Mouse (Mus musculus) spleen, adult 18-20 months (tissue): ENCODE measurements around the gene Ugt1a10.
"Not testable (repeated sequence)": the region's sequence is repeated elsewhere in the genome, so short reads cannot be mapped to it uniquely, and the experiment has no call there.

ENCODE experiments used
- DNase-seq, 2 experiments: peaks; one replicate each; pipeline ENCODE4 v3.0.0; 2022; ENCODE audit warnings: mixed read lengths in 2 of 2

Gene Ugt1a10

DNA sequence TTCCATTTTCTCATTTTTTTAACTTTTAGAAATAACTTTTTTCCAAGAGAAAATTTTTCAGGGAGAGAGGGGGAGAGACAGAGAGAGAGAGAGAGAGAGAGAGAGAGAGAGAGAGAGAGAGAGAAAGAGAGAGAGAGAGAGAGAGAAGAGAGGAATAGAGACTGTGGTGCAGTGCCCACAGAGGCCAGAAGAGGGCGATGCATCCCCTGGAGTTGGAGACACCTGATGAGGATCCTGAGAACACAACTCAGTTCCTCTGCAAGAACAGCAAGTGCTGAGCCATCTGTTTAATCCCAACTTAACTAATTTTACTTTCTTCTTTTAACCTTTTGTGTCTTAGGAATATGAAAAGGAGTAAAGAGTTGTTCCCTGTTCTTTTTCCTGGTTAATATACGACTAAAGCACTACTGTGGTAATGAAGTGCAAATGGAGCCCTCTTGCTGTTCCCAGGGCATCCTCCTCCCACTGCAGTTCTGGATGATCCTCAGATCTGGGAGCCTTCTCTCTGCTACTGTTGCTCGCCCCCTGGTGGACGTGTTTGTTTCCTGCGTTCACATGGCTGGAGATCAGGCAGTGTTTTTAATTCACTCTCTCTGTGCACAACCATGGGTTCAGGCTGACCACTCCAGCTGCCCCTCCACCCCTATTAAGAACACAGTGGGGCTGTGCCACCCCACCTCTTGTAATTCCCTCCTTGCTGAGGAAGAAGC lies 88.9 kb downstream of the Ugt1a10 start:
- DNase-seq: peak; percentile 9 to 46

DNA sequence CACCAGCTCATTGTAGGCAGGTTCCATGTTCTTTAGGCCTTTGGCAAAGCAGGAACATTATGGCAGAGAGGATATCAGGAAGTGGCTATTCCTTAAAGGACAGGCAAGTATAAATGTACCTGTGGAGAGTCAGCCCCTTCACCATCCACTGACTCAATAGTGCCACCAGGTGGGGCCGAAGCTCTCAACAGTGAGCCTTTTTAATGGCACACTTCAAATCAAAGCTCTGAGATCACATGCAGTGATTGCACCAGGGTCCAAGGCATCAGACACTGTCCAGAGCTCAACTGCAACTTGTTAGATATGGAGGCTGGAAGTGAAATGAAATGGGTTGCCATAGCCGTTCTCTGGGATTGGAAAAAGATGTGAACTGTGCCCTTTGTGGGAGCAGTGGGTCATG lies 90.1 kb downstream of the Ugt1a10 start:
- DNase-seq: not testable (repeated sequence)

DNA sequence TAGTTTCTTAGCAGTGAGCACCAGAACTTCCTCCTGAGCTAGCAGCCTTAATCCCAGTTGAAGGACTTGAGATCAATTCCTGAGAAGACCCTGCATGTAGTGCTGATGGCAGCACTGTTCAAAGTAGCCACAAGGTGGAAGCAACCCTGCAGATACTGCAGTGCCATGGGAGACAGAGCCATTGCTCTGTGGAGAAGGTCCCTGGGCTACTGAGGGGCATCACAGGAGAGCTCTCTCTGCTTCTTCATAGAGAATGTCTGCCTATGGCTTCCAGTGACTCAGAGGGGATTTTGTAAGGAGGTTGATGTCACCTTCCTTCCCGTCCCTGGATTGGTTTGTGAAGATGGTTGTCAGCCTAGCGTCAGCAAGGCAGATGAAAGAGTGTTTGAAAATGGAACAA lies 94.9 kb downstream of the Ugt1a10 start:
- not testable (repeated sequence) for DNase-seq

DNA sequence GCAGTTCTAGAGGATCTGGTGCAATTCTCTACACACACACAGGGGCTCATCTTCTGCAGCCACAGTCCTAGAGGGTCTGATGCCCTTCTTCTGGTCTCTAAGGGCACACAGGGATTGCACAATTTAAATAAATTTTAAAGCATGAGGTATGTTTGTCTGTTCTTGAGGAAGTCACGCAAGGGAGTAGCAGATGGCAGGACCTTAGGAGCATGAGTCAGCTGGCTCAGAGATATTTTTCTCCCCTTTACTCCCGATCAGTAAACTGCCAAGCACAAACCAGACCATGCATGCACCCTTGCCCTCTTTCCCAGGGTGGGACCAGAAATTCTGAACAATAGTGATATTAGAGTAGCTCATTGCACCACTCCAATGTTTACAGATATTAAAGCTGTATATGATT lies 103.2 kb downstream of the Ugt1a10 start:
- no peak for DNase-seq

DNA sequence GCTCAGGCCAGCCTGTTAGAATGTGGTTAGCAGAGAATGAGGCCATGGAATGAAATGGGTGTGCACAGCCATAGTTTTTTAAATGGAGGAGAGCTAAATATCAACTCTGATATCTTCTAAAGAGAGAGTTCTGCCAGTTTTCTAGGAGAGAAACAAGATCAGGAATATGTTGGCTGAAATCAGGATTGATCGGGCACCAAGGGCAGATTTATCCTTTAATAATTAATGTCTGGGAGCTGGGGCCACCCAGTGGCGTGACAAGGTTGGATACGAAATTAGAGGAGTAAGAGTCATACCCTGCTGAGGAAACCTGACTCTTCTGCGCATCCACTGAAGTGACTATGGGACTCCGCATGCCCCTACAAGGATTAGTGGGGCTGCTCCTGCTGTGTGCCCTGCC lies 110.5 kb downstream of the Ugt1a10 start, which contains the start of gene Ugt1a5:
Gene Ugt1a5 (plus strand): TSS at position 302 of the 400 bp plus-strand sequence.
- DNase-seq: no peak

DNA sequence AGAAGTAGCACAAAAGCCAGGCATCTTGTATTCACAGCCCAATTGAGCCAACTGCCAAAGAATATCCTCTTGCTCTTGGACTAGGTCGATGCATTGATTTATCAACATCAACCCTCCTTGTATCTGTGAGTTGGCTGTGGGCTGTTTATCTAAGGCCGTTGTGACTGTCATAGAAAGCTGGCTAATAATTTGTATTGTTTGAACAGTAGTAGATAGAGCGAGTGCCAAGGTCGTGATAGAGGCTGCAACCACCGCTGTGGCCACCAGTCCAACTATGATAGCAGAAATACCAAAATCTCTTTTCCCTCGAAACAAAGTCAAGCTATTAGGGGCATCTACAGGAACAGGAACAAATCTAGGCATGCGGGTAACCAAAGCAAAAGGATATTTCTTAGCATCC lies 117.0 kb downstream of the Ugt1a10 start:
- not testable (repeated sequence) for DNase-seq

DNA sequence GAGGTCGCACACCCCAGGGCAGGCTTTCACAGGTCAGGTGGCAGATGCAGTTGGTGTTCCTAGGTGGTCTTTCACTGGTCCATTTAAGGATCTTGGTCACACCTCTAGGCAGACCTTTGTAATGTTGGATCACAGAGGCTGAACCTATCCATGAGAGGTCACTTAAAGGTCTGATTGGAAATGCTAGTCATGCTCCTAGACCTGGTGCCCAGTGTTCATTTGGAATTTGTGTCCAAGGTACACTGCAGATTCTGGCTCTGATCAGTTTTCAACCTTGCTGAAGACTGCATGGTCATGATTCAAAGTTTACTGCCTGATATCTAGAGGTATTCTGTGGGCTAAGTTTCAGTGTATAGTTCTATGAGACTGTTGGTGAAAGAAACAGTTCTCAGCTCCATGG lies 124.5 kb downstream of the Ugt1a10 start:
- no peak for DNase-seq

DNA sequence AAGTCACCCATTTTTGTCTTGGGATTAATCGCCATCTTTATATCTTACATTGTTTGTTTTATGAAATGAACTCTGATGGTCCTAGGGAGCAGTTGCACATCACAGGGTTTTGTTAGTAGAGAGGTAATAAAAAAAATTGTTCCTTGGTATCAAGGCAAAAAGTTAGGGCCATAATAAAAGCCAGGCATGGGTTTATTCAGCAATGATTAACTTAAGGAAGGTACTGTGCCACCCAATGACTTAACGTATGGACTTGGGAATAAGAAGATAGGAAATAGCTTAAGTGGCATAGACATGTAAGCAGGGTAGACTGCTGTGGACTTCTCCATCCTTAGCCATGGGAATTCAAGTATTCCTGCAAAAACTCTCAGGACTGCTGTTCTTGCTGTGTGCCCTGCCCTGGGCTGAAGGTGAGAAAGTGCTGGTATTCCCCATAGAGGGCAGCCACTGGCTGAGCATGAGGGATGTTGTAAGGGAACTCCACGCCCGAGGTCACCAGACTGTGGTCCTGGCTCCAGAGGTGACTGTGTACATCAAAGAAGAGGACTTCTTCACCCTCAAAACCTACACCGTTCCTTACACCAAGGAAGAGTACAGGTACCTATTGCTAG lies 131.2 kb downstream of the Ugt1a10 start:
- no peak for DNase-seq

DNA sequence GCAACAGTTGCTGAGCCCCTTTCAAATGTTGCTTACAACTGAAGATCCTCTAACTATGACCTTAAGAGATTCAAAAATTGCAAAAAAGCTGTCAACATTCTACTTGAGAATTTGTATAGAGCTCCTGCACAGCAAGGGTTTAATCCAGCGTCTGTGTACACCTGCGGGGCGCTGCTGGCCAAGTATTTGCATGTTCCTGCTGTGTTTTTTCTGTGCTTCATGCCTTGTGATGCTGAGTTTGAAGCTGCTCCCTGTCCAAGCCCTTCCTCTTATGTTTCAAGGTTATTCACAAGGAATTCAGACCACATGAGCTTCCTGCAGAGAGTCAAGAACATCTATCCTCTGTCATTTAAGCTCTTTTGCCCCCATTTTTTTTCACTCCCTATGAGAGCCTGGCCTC lies 136.9 kb downstream of the Ugt1a10 start:
- DNase-seq: no peak

DNA sequence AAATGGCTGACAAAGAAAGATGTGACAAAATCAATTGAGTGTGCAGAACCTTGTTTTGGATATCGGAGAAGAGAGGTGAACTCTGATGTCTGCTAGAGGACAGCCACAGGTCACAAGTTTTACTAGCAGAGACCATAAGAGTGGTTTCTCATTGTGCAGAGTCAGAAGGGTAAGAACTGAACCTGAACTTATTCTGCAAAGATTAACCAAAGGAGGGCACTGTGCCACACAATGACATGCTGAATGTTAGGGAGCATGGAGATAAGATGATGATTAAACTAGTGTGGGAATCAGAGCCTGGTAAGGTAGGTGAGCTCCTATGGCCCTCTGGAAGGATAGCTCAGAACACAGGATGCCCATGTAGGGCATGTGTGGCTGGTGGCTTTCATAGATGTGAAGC lies 140.5 kb downstream of the Ugt1a10 start:
- DNase-seq: no peak

DNA sequence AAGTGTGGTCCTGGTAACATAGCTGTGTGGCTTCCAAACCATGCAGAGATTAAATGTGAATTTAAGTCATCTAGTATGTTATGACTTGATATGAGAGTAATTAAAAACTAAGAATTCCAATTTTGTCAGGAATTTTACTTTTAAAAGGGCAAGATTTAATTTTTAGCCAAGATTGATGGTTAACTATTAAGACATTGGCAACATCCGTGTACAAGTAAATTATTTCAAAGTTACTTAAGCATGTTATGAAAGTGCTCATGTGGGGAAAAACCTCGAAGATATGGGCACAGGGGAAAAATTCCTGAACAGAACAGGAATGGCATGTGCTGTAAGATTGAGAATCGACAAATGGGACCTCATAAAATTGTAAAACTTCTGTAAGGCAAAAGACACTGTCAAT lies 142.3 kb downstream of the Ugt1a10 start:
- no peak for DNase-seq

DNA sequence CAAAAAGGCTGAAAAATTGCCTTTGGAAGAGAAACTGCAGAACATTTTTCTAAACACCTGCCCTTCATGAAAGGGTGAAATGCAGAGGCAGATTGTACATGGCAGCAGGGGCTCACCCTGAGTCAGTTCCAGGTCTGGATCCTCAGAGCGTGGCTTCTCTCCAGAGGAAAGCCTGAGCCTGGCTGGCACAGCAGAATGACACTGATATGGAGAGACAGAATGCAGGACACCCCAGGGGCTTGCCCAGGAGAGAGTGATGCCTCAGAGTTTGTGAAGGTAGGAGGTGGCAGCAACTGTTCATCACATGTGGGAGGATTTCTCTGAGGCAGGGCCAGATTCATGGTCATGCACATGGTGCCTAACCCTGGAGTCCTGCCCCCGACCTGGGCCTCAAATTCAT lies 144.8 kb downstream of the Ugt1a10 start:
- no peak for DNase-seq

DNA sequence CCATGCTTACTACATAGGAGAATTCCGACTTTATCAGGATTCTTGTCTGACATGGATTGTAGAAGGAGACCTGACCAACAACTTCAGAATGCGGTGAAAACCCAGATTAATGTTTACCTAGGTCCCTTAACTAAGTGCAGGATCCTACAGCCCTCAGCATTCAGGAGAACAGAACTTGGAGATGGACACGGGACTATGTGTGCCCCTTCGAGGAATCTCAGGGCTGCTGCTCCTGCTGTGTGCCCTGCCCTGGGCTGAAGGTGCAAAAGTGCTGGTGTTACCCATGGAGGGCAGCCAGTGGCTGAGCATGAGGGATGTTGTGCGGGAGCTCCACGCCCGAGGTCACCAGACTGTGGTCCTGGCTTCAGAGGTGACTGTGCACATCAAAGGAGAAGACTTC lies 145.3 kb downstream of the Ugt1a10 start, which contains the start of gene Ugt1a2:
Gene Ugt1a2 (plus strand): TSS at position 146 of the 400 bp plus-strand sequence.
- no peak for DNase-seq

DNA sequence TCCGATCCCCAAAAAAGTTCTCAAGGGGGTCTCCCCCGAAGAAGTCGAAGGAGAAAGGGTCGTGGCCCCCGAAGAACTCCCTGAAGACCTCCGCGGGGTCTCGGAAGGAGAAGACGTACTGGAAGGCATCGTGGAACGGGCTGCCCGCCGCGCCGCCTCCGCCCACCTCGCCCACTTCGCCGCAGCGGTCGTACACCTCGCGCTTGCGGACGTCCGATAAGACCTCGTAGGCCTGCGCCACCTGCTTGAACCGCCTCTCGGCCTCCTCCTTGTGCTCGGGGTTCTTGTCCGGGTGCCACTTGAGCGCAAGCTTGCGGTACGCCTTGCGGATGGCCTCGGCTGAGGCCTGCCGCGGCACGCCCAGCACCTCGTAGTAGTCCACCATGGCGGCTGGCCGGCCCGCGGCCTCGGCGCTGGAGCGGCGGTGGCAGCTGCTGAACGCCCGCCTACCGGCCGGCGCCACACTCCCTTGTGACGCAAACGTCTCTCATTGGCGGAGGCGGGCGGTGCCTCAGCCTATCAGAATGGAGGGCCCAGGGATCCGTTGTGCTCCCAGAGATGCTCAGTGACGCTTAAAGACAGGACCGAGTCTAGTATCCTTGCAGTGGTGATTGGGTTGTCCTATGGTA lies 150.2 kb downstream of the Ugt1a10 start, which contains the start of gene Dnajb3:
Gene Dnajb3 (minus strand): TSS at position 489 of the 629 bp plus-strand sequence.
- peak; percentile 52 to 62 for DNase-seq

DNA sequence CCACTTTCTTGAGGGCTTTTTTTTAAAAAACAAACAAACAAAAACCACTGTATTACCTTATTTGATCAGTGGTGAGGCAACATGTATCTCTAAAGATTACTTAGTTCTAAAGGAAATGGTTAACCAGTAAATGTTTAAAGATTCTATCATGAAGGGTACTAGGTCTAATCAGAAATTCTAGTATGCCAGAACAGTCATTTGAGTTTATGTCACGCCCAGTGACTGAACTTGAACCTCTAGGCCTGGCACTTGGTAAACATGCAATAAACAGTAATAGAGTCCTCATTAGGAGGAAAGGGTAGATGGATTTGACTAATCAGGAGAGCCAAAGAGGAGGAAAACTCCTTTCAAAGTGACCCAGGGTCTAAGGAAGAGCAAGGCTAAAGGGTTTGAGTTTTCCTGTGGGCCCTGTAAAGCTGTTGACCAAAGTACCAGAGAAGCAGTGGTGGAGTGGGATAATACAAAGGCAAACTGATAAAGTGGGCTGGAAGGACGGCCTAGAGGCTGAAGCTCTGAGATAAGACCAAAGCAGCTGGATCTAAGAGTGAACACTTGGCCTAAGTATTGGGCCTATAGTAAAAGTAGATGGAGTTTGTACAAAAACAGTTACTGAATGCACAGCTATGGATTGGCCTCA lies 151.8 kb downstream of the Ugt1a10 start:
- DNase-seq: no peak

DNA sequence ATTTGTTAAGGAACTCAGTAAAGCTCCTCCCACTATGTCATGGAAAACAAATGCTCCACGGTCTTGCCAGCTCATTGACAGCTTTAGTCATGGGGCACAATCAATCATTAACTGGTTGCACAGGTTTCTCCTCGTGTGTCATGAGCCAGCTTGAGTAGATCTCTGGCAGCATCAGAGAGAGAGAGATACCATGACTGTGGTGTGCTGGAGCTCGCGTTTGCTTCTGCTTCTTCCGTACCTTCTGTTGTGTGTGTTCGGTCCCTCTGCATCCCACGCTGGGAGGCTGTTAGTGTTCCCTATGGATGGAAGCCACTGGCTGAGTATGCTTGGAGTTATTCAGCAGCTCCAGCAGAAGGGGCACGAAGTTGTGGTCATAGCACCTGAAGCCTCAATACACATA lies 156.6 kb downstream of the Ugt1a10 start, which contains the start of gene Ugt1a1:
Gene Ugt1a1 (plus strand): TSS at position 148 of the 400 bp plus-strand sequence.
- DNase-seq: no peak

DNA sequence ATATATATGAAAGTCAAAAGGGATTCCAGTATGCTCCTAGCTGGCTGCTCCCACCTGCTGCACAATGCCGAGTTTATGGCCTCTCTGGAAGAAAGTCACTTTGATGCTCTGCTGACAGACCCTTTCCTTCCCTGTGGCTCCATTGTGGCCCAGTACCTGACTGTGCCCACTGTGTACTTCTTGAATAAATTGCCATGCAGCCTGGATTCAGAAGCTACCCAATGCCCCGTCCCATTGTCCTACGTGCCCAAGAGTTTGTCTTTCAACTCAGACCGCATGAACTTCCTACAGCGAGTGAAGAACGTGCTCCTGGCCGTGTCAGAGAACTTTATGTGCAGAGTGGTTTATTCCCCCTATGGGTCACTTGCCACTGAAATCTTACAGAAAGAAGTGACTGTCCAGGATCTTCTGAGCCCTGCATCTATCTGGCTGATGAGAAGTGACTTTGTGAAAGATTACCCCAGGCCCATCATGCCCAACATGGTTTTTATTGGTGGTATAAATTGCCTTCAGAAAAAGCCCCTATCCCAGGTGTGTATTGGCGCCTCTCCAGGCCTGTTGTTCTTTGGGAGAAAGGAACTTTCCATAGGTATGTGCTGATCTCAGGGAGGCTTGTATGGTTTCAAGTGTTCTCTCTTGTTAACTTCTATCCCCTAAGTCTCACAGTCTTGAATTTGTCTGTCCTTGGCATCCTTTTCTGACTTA lies 157.3 kb downstream of the Ugt1a10 start:
- DNase-seq: no peak

DNA sequence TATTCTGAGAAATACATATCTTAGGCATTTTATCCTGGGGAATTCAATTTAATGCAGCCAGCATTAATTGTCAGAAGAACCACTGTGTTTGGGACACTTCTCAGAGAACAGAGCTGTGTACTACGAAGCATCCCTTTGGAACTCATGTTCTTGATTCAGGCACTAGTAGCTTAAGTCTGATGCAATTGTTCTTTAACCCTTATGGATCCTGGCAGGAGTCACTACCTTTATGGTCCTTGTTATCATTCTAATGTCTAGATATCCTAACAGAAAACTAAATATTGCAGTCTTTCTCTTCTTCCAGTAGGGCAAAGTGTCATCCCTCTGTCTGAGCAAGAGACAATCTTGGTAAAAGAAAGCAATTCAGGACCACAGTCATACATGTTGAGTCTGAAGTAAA lies 157.9 kb downstream of the Ugt1a10 start:
- no peak for DNase-seq

DNA sequence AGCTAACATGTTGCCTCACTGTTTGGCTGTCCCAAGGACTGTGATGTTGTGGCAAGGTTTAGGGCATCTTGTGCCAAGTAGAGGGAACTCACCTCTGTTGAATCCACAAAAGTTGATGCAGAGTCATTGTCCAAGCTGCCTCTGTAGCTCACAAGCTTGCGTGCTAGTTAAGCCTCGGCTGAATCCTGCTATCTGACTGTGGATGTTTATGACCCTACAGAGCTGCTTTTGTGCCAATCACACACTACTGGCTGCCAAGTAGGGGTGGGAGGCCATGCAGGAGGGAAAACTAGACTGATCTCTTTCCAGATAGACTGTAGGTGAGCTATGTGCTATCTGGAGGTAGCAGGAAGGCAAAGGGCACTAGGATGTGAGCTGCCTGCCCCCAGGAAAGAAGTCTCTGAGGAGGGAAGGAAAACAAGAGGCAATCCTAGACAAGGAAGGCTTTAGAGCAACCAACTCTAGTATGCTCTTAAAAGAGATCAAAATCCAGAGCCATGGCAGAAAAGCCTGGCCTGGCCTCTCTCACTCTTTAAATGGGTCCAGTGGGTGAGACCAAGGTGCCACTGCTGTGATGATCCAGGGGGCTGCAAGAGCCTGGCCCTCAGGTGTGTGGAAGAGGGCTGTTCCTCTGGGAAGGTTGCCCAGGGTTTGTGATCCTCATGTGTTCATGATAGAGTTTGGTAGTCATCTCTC lies 158.7 kb downstream of the Ugt1a10 start:
- DNase-seq: no peak

DNA sequence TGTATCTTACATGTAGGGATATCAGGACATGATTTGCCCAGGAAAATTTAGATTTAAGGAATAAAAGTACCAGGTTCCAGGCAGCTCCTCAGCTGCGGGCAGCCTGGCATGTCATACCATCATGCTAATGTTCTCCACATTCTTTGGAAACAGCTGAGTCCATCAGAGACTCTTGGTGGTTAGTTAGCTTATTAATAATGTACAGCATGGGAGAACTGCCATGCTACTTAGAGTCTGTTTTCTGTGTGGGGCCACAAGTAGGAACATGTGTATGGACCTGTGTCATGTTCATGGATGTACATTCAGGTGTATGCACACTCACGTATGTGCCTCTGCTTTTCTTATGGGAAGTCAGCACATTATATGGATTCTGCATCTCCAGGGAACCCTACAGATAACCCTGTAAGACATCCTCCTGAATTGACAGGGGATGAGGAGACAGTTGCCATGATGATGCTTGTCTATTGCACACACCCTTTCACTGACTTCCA lies 159.3 kb downstream of the Ugt1a10 start:
- no peak for DNase-seq

DNA sequence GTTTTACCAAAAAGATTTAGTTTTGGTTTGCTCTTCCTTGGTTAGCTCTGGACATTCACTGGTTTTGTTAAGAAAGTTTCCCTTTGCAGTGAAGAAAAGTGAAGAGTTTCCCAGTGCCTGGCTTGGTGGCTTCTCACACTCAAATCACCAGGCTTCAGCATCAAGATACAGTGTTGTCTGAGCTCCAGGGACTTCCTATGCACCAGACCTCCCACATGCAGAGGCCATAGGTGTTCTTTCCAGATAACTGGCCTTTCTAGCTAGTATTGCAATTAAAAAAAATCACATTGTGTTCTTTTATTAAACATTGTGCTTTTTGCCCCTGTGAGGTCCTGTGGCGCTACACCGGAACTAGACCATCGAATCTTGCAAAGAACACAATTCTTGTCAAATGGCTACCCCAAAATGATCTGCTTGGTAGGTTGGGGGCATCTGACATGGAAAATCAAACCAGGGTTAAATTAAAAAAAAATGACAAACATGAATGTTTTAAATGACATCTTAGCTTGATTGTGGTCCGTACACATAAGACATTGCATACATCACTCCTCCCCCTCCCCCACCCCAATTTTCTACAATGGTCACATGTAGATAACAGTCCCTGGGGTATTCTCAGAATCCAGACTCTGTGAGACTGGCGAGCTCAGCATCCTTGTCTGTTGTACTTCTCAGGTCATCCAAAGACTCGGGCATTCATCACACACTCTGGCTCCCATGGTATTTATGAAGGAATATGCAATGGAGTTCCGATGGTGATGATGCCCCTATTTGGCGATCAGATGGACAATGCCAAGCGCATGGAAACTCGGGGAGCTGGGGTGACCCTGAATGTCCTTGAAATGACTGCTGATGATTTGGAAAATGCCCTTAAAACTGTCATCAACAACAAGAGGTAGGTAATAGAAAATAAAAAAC lies 160.5 kb downstream of the Ugt1a10 start:
- DNase-seq: no peak
